Mouse (Mus musculus): ENCODE measurements around the gene Psmd1.

Gene Psmd1

GRCm38 (mm10) chr1:86058856-86059769, 5.1 kb upstream of the Psmd1 start:
- DNase-seq (ENCODE audit: low read depth, low spot score): peak; percentile 92

GRCm38 (mm10) chr1:86062523-86062922, 1.7 kb upstream of the Psmd1 start:
- no peak for DNase-seq (ENCODE audit: low read depth, low spot score)

- no peak for DNase-seq (ENCODE audit: low read depth, low spot score)
Observed at GRCm38 (mm10) chr1:86076565-86076964, 12.4 kb downstream of the Psmd1 start.

- DNase-seq (ENCODE audit: low read depth, low spot score): no peak
Observed at GRCm38 (mm10) chr1:86094413-86094812, 30.2 kb downstream of the Psmd1 start.

DNA sequence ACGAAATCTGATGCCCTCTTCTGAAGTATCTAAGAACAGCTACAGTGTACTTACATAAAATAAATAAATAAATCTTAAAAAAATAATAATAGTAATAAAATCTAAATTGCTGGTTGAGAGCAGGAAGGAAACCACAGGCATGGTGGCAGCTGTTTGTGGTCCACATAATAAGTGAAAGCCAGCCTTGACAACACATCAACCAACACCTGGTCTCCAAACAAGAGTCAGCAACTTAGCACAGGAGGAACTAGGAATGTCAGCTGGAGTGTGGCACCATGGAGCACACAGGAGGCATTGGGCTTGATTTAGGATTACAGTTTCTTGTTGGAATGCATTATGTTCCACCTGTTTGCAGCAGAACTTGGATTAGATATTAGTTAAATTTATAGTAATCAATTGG, 40.9 kb downstream of the Psmd1 start:
- DNase-seq (ENCODE audit: low read depth, low spot score): no peak

- DNase-seq (ENCODE audit: low read depth, low spot score): no peak
Observed at GRCm38 (mm10) chr1:86111779-86112178, 47.6 kb downstream of the Psmd1 start, which contains the start of gene Htr2b. Gene Htr2b (minus strand): TSS chr1:86111970.

DNA sequence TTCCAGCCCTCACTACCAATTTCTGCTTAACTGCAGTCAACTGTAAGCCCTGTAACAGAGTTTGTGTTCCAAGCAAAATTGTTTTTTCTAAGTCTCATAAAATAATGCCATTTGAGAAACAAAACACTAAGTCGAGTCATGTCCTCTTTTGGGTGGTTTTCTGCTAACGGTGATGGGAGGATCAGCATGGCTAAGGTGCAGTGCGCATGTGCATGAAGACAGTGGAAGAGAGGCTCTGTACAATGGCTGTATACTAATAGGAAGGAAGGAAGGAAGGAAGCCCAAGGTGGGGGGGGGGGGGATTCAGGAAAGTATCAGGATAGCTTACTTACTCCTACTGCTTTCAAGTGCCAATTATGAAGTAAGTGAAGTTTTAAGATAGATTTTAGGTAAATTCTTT, 50.0 kb downstream of the Psmd1 start:
- no peak for DNase-seq (ENCODE audit: low read depth, low spot score)

- DNase-seq (ENCODE audit: low read depth, low spot score): no peak
Observed at GRCm38 (mm10) chr1:86119549-86119948, 55.4 kb downstream of the Psmd1 start.

DNA sequence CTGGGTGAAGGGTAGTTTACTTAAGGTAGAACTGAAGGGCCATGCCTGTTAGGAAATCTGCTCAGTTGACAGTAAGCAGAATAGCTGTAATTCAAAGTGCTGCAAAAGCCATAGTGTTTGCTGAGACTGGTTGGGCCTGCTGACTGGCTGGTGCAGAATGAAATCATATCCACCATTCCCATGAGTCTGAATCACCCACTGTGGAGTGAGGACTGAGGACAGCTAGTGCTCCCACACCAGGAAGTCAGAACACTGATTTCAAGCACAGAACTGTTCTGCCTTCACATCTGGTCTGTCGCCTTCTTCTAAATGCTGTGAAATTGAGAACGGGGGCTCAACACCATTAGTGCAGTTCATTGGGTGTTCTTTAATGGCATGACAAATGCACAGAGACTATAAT, 61.8 kb downstream of the Psmd1 start:
- DNase-seq (ENCODE audit: low read depth, low spot score): no peak

DNA sequence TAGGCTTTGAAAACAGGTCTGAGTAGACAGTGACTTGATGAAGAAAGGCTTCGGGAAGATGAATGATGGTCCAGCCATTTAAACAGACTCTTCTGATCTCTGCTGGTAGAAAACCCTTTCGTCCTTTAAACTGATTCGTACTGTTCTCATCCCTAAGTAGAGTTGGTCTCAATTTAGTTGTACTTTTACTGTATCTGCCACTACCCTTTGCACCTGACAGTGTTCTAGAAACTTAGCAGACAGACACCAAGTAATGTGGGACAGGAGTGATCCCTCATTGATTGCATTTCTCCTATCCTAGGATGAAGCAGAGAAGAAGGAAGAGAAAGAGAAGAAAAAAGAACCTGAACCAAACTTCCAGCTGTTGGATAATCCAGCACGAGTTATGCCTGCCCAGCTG, 69.2 kb downstream of the Psmd1 start, which contains the start of gene Gm21972:
TSS of gene Gm21972 (plus strand) at position 301 of the 400 bp plus-strand sequence.
- DNase-seq (ENCODE audit: low read depth, low spot score): no peak

DNA sequence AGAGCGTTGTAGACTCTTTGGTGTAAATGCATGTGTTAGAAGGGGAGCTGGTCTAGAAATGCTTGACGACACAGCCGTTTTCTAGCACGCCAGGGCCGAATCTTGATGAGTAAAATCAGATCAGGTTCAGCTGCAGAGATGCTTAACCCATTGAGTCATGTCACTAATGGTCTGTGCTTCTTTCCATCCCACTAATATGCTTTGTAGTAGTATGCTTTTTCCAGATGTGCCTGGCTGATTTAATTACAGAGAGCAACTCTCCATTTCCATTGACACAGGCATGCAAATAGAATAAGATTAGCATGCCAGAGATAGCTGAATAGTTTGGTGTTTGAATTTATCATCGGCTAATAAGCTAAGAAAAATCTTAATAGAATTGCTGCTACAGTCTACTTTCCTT, 71.1 kb downstream of the Psmd1 start:
- no peak for DNase-seq (ENCODE audit: low read depth, low spot score)

GRCm38 (mm10) chr1:86141081-86141480, 76.9 kb downstream of the Psmd1 start:
- peak; percentile 32 for DNase-seq (ENCODE audit: low read depth, low spot score)

- DNase-seq (ENCODE audit: low read depth, low spot score): no peak
Observed at GRCm38 (mm10) chr1:86143165-86143564, 79.0 kb downstream of the Psmd1 start.

DNA sequence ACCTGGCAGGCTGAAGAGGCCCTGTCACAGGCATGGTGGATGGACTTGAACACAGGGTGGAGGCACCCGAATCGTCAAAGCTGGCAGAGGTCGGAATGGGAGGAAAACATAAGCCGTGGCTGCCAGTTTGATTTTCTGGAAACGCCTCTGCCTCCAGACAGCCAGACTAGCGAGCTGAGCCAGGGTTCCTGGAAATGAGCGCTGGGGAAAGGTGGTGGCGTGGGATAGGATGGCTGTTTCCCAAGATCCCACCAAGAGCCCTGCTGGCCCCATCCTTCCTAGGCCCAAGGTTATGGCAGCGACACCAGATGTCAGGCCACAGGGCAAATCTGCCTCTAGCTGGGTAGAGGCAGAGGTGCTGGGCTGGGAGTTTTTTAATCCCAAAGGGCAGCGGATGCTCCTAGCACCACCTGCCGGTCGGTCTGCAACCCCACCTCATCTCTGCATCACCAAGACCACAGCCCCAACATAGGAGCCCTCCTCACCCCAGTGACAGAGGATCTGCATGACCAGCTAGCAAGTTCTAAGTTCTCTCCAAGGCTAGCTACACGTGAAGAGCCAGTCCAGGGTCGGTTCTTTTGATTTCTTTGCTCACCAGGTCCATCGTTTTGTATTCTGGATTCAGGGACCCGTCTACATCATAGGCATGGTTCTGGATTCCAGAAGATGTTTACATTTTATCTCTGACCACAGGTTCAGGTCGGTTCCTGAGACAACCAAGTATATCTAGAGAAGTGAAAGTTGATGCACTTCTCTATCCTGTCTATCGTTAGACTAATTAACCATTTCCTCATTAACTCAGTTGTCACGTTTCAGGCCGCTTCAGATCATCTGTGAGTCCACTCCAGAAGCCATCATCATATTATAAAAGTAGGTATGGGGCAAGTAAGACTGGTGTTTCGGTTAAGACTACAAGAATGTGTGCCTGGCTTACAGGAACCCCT, 80.1 kb downstream of the Psmd1 start:
- DNase-seq (ENCODE audit: low read depth, low spot score): no peak

- DNase-seq (ENCODE audit: low read depth, low spot score): no peak
Observed at GRCm38 (mm10) chr1:86146293-86146692, 82.1 kb downstream of the Psmd1 start.

DNA sequence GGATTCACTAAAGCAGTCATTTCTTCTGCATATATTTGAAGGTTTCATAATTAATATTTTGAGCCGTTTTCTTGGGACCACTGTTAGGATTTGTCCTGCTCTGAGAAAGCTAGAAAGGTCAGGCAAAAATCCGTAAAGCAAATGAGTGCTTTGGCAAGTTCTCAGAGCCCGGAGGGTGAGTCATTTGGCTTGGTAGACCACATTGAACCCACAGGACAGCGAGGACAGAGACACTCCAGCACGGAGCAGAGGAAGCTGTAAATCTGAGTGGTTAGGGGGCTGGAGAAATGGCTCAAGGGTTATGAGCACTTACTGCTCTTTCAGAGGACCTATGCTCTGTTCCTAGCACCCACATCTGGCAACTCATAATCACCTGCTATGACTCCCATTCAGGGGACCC, 83.4 kb downstream of the Psmd1 start:
- DNase-seq (ENCODE audit: low read depth, low spot score): no peak

GRCm38 (mm10) chr1:86148161-86148560, 84.0 kb downstream of the Psmd1 start:
- no peak for DNase-seq (ENCODE audit: low read depth, low spot score)

DNA sequence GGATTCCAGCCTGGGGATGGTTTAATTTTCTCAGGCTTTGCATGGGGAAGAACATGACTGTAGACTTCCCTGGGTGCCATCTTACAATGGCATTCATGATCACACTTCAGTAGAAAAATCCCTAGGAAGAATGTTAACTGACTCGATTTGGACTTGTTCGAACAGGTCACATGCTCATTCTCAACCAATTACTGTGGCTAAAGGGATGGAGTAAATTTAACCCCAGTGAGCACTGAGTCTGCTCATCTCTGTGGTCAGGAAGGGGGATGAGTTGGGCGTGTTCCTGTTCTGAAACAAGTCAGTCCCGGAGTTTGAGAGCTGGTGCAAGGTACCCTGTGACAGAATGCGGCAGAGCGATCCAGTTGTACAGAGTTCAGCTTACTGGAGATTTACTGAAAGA, 86.7 kb downstream of the Psmd1 start:
- DNase-seq (ENCODE audit: low read depth, low spot score): no peak

DNA sequence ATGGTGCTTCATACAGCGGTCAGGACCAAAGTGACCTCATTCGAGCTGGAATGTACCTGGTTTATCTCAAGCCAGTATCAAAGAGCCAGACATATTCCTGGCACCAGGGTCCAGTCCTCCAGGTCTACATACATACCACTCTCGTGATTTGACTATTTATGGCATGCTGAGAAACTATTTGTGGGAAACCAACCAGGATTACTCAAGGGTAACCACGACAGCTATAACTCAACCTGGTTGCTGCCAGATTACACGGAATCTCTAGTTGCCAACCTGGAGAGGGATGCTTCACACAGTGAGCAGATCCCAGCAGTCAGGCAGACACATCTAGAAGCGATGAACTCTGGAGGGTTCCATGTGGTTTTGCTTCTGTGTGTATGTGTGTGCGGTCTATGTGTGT, 87.2 kb downstream of the Psmd1 start:
- DNase-seq (ENCODE audit: low read depth, low spot score): no peak

DNA sequence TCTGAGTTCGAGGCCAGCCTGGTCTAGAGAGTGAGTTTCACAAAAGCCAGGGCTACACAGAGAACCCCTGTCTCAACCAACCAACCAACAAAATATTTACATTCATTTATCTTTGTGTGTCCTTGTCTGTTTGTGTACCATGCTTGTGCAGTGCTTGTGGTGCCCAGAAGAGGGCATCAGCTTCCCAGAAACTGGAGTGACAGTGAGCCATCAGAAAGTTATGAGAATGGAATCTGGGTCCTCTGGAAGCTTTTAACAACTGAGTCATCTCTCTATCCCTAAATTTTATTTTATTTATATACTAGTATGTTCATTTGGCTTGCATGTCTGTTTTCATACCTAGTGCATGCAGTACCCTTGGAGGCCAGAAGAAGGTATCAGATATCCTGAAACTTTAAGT, 88.4 kb downstream of the Psmd1 start:
- no peak for DNase-seq (ENCODE audit: low read depth, low spot score)

DNA sequence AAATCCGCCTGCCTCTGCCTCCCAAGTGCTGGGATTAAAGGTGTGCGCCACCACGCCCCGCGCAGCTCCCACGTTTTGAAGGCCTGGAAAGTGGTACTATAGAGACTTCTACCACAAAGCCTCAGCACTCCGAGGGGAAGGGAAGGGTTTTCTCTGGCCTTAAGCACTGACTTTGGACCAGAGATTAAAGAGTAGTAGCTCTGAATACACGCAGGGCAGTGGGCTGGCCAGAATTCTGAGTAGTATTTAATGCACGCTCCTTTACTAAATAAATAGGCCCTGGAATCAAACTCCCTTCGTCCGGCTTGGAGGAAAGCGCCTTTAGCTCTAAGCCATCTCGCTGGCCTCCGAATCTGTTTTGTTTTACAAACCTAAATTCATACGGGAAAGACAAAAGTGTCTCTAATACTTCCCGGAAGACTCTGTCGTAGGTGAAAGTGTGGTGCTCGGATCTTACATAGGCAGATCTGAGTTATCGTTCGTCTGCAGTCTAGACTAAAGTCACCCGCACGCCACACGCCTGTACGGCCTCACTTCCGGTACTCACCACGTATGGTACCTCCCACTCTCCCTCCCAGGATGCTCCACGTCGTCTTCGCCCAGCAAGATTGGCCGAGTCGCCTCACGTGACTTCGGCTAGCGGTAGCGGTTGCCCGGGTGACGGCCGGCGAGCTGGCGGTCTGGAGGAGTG, 90.1 kb downstream of the Psmd1 start, which contains the start of gene Armc9:
TSS of gene Armc9 (plus strand) at position 648 of the 691 bp plus-strand sequence.
- peak; percentile 88 for DNase-seq (ENCODE audit: low read depth, low spot score)

GRCm38 (mm10) chr1:86154824-86155164, 90.6 kb downstream of the Psmd1 start:
- DNase-seq (ENCODE audit: low read depth, low spot score): no peak
